Mouse (Mus musculus) layer of hippocampus, adult 11-12 months (tissue): ENCODE measurements around the gene Zfp629.
A peak's percentile ranks its signal among the peaks of the same experiment; 100 is the strongest.
"Not testable (repeated sequence)": the region's sequence is repeated elsewhere in the genome, so short reads cannot be mapped to it uniquely, and the experiment has no call there.

Source experiments
- DNase-seq: peaks from one replicate; pipeline ENCODE4 v3.0.0; 2022; ENCODE audit warnings: low spot score

Gene Zfp629

DNA sequence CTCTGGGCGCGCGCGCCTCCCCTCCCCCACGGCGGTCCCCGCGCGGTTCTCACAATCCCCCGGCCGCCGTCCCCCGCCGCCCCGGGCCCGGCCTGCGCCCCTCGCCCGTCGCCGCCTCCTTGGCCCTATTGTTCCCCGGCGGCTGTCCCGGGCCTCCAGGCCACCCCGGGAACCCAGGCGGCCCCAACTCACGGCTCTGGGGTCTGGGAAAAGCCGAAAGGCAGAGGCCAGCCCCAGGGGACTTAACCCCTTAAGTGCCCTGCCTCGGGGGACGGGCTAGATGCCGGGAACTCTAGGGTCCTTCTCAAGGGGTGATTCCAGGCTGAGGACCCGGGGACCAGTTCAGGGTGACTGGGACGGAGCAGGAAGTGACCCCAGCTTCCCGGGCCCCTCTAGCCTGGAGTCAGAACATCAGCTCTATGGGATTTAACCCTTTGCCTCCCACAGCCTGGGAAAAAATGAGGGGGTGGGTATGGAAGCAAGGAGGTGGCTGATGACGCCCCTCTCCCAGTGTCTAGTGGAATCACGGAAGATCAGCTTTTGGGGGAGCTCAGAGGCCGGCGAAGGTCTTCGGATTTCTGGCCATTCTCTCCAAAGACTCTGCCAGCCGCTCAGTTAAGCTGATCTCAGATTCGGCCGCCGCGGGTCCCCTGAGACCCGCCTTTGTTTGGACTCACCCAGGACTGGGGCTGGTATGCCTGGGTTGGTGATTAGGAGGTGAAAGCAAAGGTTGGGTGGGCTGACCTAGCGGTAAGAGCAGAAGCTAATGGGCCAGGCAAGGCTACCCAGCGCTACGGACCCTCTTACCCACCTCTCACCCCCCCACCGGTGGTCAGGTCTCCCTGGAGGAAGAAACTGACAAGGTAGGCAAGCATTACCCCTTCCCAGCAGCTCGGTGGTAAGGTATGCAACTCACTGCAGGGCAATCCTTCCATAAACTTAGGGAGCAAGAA lies at the start of gene Zfp629:
Gene Zfp629 (minus strand): TSS at position 907 of the 953 bp plus-strand sequence.
- peak; percentile 78 for DNase-seq

DNA sequence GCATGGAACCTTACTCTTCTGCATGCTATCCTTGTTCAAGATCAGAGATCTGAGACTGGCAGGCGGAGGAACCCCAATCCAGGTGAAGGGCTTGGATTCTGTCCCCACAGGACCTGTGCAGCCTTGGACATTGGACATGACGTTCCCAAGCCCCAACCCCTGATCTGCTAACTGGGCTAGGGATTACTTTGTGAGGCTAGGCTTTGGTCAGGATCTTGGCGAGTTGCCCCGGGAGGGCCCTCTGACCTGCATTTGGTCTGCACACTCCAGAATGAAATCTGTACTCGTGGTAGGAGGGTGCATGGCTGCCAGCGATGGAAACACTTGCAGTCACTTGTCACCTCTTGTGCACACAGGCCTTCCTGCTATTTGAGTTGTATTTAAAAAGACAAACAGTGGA lies 47.3 kb upstream of the Zfp629 start:
- no peak for DNase-seq

DNA sequence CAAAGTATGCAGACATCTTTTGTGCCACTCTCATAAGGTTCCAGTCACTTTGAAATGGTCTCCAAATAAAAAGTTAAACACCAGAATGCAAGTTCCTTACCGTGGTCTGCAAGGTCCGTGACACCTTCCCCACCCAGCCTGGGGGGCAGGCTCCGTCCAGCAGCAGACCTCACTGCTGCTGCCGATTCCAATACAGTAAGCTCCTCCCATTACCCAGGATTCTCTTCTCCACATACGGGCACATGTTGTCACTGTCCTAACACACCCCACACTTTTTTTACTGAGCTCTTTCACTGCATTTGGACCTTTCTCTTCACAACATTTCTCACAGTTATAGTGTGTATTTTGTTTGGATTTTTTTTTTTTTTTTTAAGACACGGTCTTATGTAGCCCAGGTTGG lies 46.2 kb upstream of the Zfp629 start:
- no peak for DNase-seq

DNA sequence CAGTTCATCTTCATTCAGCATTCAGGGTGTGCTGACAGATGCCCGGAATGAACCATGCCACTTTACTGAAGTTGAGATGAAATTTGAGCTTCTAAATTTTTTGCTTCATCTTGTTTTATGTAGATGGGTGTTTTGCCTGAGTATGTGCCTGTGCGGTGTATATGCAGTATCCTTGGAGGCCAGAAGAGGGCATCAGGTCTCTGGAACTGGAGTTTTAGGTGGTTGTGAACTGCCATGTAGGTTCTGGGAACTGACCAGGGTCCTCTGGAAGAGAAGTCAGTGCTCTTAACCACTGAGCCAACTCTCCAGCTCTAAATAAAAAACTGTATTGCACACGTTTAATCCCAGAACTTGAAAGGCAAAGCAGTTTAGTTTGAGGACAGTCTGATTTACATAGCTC lies 45.3 kb upstream of the Zfp629 start:
- no peak for DNase-seq

DNA sequence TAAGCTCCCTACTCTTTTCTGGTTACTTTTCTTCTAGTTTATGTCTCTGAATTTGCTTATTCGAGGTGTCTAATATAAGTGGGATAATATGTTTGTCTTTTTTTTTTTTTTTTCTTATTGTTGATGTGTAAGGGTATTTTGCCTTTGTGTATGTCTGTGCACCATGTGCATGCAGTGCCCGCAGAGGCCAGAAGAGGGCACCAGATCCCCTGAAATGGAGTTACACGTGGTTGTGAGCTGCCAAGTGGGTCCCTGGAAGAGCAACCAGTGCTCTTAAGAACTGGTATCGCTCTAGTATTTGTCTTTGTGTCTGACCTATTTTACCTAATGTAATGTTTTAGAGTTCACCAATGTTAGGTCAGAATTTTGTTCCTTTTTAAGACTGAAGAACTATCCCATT lies 41.3 kb upstream of the Zfp629 start:
- peak; percentile 57 for DNase-seq

DNA sequence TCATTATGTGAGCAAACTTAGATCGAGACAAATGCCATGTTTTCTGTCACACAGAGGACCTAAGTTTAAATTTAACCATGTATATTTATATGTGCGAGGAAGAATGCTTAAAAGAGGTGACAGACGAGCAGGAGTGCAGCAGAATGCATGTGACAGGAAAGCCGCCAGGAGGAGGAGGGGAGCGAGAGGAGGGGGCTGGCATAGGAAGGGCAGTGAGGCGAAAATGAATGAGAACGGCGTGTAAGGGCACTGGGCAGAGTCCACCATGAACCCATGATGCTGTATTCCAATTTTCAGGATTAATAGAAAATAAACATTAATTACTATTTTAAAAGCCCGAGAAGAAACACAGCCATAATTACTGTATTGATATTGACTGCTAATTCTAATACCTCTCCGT lies 38.7 kb upstream of the Zfp629 start:
- no peak for DNase-seq

DNA sequence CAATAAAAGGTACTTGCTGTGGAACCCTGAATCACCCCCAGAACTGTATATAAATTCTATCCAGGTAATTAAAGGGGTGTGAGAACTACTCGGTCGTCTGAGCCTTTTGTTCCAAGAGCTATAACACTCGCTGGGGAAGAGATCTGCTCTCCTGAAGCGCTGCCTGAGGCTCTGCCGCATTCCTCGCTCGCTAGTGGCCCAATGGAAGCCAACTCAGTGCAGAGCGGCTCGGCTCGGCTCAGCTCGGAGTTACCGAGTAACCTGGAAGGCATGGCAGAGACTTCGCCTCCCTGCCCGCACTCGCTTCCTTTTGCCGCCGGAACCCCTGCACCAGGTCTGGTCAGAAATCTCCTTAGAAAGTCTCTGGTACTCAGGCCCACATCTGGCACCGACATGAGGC lies 36.5 kb upstream of the Zfp629 start:
- DNase-seq, result no peak

DNA sequence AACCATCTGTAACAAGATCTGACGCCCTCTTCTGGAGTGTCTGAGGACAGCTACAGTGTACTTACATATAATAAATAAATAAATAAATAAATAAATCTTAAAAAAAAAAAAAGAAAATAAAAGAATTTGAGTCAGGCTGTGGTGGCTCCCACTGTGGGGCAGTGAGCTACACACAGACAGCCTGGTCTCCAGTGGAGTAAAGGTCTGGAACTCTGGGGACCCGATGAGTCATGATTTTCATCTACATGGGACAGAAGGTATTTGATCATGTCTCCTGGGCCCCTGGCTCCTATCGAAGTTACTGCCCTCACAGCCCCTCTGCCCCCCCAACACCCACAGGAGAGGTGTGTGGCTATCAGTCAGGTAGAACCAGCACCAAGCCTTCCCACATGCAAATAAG lies 36.0 kb upstream of the Zfp629 start:
- DNase-seq, result no peak

DNA sequence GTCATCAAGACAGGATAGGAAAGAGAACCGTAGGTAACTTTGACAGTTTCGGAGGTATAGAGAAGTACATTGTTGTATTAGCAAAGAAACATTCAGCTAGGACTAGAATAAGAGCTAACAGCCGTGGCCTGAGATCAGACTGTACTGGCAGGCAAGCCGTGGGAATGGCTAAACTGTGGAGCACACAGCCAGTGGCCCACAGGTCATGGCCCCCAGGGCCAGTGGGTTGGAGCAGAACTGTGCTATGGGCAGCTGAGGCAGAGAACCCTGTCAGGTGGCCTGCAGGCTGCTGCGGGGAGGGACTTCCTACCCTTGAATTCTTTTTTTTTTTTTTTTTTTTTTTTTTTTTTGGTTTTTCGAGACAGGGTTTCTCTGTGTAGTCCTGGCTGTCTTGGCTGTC lies 33.6 kb upstream of the Zfp629 start:
- DNase-seq, result no peak

DNA sequence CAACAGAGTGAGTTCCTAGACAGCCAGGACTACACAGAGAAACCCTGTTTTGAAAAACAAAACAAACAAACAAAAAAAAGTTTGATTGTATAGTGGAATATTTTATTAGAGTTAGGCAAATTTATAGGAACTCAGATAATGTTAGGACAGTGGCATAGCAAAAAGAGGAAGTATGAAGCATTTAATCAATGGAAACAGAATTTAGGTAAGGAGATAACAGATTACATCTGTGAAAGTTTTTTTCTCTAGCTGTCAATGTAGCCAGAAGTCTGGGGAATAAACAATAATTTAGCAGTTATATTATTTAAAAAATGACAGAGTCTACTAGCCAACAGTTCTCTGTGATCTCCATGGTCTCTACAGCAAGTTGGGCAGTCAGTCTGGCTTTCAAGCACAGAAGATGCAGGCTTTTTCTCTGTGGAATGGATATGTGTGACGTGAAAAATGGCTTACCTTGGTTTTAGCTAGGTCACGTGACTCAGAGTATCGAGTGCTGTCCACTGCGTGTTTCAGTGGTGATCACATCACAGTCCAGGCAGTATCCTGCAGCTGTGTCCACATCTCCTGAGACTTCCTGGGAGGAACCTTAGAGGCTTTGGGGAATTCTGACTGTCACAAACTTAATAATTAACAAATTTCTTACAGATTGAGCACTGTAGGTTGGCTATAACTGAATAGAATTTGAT lies 33.1 kb upstream of the Zfp629 start:
- no peak for DNase-seq

DNA sequence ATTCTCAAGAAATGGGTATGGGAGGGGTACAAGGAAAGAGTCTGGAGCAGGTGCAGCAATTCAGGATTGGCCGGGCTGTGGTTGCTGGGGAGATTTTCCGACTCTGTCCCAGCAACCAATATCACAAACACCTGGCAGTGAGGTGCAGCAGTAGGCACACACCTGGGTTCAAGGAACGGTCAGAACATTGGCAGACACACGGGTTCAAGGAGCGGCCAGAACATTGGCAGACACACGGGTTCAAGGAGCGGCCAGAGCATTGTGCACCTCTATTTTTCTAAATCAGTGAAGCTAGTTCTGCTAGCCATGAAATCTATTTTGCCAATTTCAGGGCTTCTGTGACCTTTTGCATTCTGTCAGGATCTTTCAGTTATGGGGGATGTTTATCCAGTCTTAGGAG lies 32.0 kb upstream of the Zfp629 start:
- not testable (repeated sequence) for DNase-seq

DNA sequence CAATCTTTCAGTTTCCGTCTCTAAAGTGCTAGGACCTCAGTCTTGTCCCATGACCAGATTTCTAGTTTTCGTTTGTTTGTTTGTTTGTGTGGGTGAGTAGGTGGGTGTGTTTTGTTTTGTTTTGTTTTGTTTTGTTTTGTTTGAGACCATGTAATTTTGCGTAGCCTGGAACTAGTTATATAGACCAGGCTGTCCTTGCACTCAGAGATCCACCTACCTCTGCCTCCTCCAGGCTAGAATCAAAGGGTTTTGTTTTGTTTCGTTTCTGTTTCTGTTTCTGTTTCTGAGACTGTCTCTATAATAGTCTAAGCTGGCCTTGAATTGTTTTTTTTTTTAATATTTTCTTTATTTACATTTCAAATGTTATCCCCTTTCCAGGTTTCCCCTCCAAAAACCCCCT lies 30.8 kb upstream of the Zfp629 start:
- DNase-seq, result no peak

DNA sequence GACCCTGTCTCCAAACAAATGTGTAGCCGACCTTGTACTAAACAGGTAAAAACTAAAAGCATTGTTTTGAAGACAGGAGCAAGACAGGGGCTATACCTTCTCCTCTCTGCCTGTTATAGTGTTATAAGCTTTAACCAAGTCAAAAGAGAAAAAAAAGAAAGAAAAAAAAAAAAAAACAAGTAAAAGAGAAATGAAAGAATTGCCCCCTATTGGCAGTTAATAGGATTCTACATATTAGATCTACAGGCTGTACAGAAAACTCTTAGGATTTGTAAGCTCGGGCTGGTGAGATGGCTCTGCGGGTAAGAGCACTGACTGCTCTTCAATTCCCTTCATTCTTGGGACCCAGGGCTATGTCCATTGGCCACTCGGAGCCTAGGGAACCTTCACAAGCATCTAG lies 26.7 kb upstream of the Zfp629 start:
- no peak for DNase-seq

DNA sequence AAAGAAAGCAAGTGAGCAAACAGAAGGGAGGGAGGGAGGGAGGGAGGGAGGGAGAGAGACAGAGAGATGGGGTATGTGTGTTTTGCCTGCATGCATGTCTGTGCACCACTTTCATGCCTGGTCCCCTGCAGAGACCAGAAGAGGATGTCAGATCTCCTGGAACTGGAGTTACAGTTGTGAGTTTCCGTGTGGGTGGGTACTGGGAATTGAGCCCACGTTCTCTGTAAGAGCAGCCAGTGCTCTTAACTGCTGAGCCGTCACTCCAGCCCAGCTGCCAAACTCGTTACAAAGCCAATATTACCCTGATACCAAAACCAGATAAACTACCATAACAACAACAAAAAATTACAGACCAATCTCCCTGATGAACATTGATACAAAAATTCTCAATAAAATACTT lies 25.7 kb upstream of the Zfp629 start:
- peak; percentile 28 for DNase-seq

DNA sequence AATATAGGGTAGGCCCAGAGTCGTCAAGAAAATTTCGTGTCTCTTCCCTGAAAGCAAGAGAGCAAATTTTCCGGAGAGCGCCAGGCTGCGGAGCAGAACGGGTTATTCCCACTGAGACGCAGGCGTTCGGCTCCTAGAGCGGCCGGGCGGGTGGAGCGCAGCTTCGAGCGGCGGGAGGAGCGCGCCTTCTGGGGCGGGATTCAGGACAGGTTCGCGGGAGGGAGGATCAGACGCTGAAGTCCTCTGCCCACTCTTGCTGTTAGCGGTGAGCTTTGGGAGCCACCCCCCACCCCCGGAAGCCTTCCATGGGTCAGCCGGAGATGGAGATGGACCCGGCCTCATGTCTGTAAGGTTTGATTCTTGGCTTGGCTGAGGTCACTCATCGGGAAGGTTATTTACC lies 21.4 kb upstream of the Zfp629 start:
- DNase-seq, result peak; percentile 75

DNA sequence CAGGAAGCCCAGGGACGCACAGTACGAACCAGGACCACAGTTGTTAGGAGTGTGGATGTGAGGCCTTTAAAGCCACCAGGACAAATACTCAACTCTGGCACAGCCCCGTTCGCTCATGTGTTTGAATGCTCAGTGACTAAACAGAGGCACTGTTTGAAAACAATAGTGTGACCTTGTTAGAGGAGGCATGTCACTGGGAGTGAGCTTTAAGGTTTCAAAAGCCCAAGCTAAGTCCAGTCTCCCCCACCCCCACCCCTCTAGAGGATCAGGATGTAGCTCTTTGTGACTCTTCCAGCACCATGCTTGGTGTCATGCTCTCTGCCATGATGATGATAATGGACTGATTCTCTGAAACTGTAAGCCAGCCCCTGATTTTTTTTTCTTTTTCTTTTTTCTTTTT lies 15.8 kb upstream of the Zfp629 start:
- no peak for DNase-seq

DNA sequence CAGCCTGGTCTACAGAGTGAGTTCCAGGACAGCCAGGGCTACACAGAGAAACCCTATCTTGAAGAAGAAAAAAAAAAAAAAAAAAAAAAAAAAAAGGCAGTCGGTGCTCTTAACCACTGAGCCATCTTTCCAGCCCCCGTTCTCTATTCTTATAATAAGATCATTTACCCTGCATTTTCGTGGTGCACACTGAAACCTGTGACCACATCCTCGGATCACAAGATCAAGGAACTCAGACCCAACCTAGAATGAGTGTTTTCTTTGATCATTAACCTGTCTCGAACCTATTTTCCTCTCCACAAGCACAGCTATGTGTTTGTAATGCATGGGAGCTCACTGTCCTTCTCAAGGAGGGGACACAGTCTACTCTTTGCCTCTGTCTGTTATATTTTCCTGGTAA lies 13.0 kb upstream of the Zfp629 start:
- DNase-seq, result no peak

DNA sequence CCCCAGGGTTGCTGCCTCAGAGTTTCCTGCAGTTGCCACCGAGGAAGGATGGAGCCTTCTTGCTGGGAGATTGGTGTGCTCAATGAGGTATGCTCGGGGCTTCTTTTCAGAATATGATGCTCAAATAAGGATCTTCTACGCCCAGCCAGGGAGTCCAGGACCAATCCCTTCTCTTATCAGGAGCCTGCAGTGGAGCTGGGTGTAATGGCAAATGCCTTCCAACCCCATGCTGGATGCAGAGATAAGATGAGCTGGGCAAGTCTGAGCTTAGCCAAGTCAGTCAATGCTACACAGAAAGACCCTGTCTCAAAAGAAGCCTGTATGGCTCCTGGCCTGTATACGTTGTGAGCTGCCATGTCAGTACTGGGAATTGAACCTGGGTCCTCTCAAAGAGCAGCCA lies 10.9 kb upstream of the Zfp629 start:
- no peak for DNase-seq

DNA sequence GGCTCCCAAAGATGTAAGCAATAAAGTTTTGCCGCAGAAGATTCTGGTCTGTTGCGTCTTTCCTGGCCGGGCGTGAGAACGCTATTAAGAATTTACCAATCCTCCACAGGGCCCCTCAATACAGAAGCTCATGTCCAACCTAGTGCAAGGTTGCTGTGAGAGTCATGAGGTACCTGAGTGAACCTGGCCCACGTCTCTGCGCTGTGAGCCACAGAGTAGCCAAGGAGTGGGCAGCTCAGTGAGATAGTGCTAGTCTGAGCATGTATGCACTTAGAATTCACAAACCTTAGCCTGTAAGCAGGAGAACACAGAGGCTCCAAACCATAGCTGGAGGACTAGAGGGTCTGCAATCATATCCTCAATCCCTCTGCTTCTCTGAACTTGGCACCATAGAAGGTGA lies 10.4 kb upstream of the Zfp629 start:
- DNase-seq, result no peak

DNA sequence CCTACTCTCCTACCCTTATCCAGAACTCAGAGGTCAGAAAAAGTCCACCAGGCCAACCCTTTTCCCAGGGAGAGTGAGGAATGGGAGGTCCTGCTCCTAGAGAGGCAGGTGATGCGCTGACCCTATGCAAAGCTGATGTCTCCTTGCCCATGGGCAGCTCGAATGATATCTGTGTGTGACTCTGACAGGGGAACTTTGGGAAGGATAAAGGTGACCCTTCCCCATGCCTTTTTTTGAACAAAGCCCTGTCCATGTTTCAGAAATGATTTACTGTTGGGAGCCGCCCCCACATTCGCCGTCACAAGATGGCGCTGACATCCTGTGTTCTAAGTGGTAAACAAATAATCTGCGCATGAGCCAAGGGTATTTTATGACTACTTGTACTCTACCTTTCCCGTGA lies 2.8 kb upstream of the Zfp629 start:
- not testable (repeated sequence) for DNase-seq

DNA sequence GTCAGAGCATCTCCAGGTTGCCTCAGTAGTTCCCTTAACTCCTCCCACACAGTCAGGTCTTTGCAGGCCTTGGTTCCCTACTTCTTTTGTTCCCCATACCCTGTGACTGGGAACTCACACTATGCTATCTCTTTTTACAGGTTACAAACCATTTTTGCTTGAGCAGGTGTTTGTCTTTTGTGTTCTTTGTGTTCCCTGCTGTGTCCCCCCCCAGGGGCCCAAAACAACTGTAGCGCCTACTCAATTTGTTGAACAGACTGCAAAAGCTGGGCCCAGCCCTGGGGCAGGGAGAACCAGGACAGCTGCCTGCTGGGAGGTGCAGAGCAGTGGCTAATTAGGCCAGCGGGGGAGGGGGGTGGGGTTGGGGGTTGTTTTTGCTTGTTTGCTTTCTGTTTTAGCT lies 2.4 kb upstream of the Zfp629 start:
- DNase-seq, result no peak

DNA sequence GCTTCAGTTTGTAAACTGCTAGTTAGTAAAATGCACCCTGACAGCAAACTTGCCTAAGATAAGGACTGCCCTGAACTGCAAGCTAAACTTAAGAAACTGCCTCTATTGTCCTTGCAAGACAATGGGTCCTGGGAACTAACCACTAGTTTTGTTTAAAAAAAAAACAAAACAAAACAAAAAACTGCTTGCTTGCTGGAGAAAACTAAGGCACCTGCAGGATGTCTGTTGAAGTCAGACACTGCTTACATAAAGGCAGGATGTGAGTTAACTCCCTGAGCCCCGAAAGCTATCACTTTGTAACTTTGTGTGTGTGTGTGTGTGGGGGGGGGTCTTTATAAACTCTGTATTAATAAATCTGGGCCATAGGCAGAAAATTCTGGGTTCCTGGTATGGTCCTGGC lies 1.3 kb upstream of the Zfp629 start:
- no peak for DNase-seq

DNA sequence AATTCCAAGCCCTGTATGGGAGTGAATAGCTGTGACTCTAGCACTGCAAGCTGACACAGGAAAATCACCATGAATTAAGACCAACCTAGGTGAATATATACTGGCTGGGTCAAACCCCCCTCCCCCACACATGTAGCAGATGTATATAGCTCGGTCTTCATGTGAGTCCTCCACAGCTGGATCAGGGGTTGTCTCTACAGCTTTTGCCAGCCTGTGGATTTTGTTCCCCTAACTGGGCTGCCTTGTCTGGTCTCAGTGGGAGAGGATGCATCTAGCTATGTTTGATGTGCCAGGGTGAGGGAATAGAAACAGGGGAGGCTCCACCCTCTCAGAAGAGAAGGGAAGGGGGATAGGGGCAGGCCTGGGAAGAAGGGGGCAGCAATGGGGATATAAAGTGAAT lies 739 bp upstream of the Zfp629 start:
- no peak for DNase-seq

DNA sequence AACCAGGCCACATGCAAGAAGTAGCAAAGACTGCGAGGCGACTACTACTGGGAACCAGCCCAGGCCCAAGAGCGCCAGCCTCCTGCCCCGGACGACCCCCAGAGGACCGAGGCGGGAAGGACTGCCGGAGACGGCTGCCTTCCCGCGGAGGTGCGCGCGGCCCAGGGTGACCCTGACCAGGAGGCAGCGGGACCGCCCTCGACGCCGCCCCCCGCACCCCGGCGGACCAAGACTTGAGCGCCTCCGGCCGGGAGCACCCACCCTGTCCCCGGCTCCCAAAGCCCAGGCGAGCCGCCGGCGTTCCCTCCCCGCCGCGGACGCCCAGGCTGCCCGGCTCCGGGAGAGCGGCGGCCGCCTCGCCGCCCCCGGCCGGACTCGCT lies 1.1 kb downstream of the Zfp629 start:
- DNase-seq, result no peak
